Mouse (Mus musculus): Measurements from ENCODE around the gene Prdm5.

Prdm5 gene

GRCm38 (mm10) chr6:65849127-65849526 lies 70.3 kb downstream of the Prdm5 start:
- Histone ChIP-seq H3K4me1 (replicated peaks; ENCODE audit: low read depth, low read length) (peaks cover 7% of the 10 kb centered on the region; the same call in 1 of the 2 replicates), H3K4me3 (replicated peaks; ENCODE audit: low read length) (no peak overlapping the region), H3K36me3 (ENCODE audit: insufficient read depth, low read length) (peaks cover 15% of the 10 kb centered on the region), H3K27me3 (ENCODE audit: insufficient read depth, low read length) (no peaks in the 10 kb centered on the region), H3K9me3 (ENCODE audit: low read length) (no peaks in the 10 kb centered on the region)
- TF ChIP-seq NANOG (IDR thresholded peaks at IDR 0.05; ENCODE audit: borderline replicate concordance, low read length) (no peak), POU5F1 (IDR thresholded peaks at IDR 0.05; ENCODE audit: borderline replicate concordance, low read length) (no peak), CTCF (conservative IDR thresholded peaks at IDR 0.05; ENCODE audit: low read length) (no peak)

- Histone ChIP-seq H3K36me3 (ENCODE audit: insufficient read depth, low read length) (peaks cover 12% of the 10 kb centered on the region), H3K9me3 (ENCODE audit: low read length) (no peaks in the 10 kb centered on the region), H3K27me3 (ENCODE audit: insufficient read depth, low read length) (no peaks in the 10 kb centered on the region), H3K4me1 (replicated peaks; ENCODE audit: low read depth, low read length) (peaks cover 13% of the 10 kb centered on the region), H3K4me3 (replicated peaks; ENCODE audit: low read length) (no peak overlapping the region)
- TF ChIP-seq NANOG (IDR thresholded peaks at IDR 0.05; ENCODE audit: borderline replicate concordance, low read length) (no peak), POU5F1 (IDR thresholded peaks at IDR 0.05; ENCODE audit: borderline replicate concordance, low read length) (no peak), CTCF (conservative IDR thresholded peaks at IDR 0.05; ENCODE audit: low read length) (no peak)
Observed at GRCm38 (mm10) chr6:65849687-65850086, 70.9 kb downstream of the Prdm5 start.

- no peak for TF ChIP-seq NANOG (IDR thresholded peaks at IDR 0.05; ENCODE audit: borderline replicate concordance, low read length)
- Histone ChIP-seq H3K4me3 (replicated peaks; ENCODE audit: low read length) (no peak overlapping the region), H3K36me3 (ENCODE audit: insufficient read depth, low read length) (peaks cover 12% of the 10 kb centered on the region), H3K4me1 (replicated peaks; ENCODE audit: low read depth, low read length) (peaks cover 18% of the 10 kb centered on the region), H3K9me3 (ENCODE audit: low read length) (no peaks in the 10 kb centered on the region), H3K27me3 (ENCODE audit: insufficient read depth, low read length) (no peaks in the 10 kb centered on the region)
Observed at GRCm38 (mm10) chr6:65850221-65850620, 71.4 kb downstream of the Prdm5 start.

GRCm38 (mm10) chr6:65854020-65854419 lies 75.2 kb downstream of the Prdm5 start:
- Histone ChIP-seq H3K36me3 (ENCODE audit: insufficient read depth, low read length) (peaks cover 29% of the 10 kb centered on the region), H3K27me3 (ENCODE audit: insufficient read depth, low read length) (no peaks in the 10 kb centered on the region), H3K4me3 (replicated peaks; ENCODE audit: low read length) (no peak overlapping the region), H3K4me1 (replicated peaks; ENCODE audit: low read depth, low read length) (peaks cover 18% of the 10 kb centered on the region), H3K9me3 (ENCODE audit: low read length) (no peaks in the 10 kb centered on the region)
- TF ChIP-seq CTCF (conservative IDR thresholded peaks at IDR 0.05; ENCODE audit: low read length) (no peak), NANOG (IDR thresholded peaks at IDR 0.05; ENCODE audit: borderline replicate concordance, low read length) (no peak), POU5F1 (IDR thresholded peaks at IDR 0.05; ENCODE audit: borderline replicate concordance, low read length) (no peak)

- no peaks in the 10 kb centered on the region for H3K9me3 ChIP-seq (ENCODE audit: low read length)
- H3K4me3 ChIP-seq (replicated peaks; ENCODE audit: low read length): no peak overlapping the region
- H3K4me1 ChIP-seq (replicated peaks; ENCODE audit: low read depth, low read length): peaks cover 18% of the 10 kb centered on the region
- TF ChIP-seq CTCF (conservative IDR thresholded peaks at IDR 0.05; ENCODE audit: low read length): no peak
- TF ChIP-seq NANOG (IDR thresholded peaks at IDR 0.05; ENCODE audit: borderline replicate concordance, low read length): no peak
- no peak for TF ChIP-seq POU5F1 (IDR thresholded peaks at IDR 0.05; ENCODE audit: borderline replicate concordance, low read length)
- H3K36me3 ChIP-seq (ENCODE audit: insufficient read depth, low read length): peaks cover 32% of the 10 kb centered on the region
- no peaks in the 10 kb centered on the region for H3K27me3 ChIP-seq (ENCODE audit: insufficient read depth, low read length)
Observed at GRCm38 (mm10) chr6:65854585-65854984, 75.8 kb downstream of the Prdm5 start.

- TF ChIP-seq CTCF (conservative IDR thresholded peaks at IDR 0.05; ENCODE audit: low read length) (no peak), POU5F1 (IDR thresholded peaks at IDR 0.05; ENCODE audit: borderline replicate concordance, low read length) (no peak), NANOG (IDR thresholded peaks at IDR 0.05; ENCODE audit: borderline replicate concordance, low read length) (no peak)
- no peaks in the 10 kb centered on the region for H3K9me3 ChIP-seq (ENCODE audit: low read length)
- H3K36me3 ChIP-seq (ENCODE audit: insufficient read depth, low read length): peaks cover 69% of the 10 kb centered on the region
- H3K4me1 ChIP-seq (replicated peaks; ENCODE audit: low read depth, low read length): no peaks in the 10 kb centered on the region
- no peaks in the 10 kb centered on the region for H3K27me3 ChIP-seq (ENCODE audit: insufficient read depth, low read length)
- H3K4me3 ChIP-seq (replicated peaks; ENCODE audit: low read length): no peak overlapping the region
Observed at GRCm38 (mm10) chr6:65860609-65861008, 81.8 kb downstream of the Prdm5 start.

- no peak for TF ChIP-seq POU5F1 (IDR thresholded peaks at IDR 0.05; ENCODE audit: borderline replicate concordance, low read length)
- no peak for TF ChIP-seq CTCF (conservative IDR thresholded peaks at IDR 0.05; ENCODE audit: low read length)
- TF ChIP-seq NANOG (IDR thresholded peaks at IDR 0.05; ENCODE audit: borderline replicate concordance, low read length): no peak
- Histone ChIP-seq H3K4me1 (replicated peaks; ENCODE audit: low read depth, low read length) (no peaks in the 10 kb centered on the region), H3K27me3 (ENCODE audit: insufficient read depth, low read length) (no peaks in the 10 kb centered on the region), H3K9me3 (ENCODE audit: low read length) (no peaks in the 10 kb centered on the region), H3K4me3 (replicated peaks; ENCODE audit: low read length) (no peak overlapping the region), H3K36me3 (ENCODE audit: insufficient read depth, low read length) (peaks cover 54% of the 10 kb centered on the region)
Observed at GRCm38 (mm10) chr6:65862836-65863235, 84.0 kb downstream of the Prdm5 start.

- no peaks in the 10 kb centered on the region for H3K27me3 ChIP-seq (ENCODE audit: insufficient read depth, low read length)
- TF ChIP-seq CTCF (conservative IDR thresholded peaks at IDR 0.05; ENCODE audit: low read length) (no peak), NANOG (IDR thresholded peaks at IDR 0.05; ENCODE audit: borderline replicate concordance, low read length) (no peak), POU5F1 (IDR thresholded peaks at IDR 0.05; ENCODE audit: borderline replicate concordance, low read length) (no peak)
- no peaks in the 10 kb centered on the region for H3K4me1 ChIP-seq (replicated peaks; ENCODE audit: low read depth, low read length)
- H3K4me3 ChIP-seq (replicated peaks; ENCODE audit: low read length): no peak overlapping the region
- H3K36me3 ChIP-seq (ENCODE audit: insufficient read depth, low read length): peaks cover 46% of the 10 kb centered on the region
- H3K9me3 ChIP-seq (ENCODE audit: low read length): no peaks in the 10 kb centered on the region
Observed at GRCm38 (mm10) chr6:65864233-65864632, 85.4 kb downstream of the Prdm5 start.

GRCm38 (mm10) chr6:65864919-65865318 lies 86.1 kb downstream of the Prdm5 start:
- no peak overlapping the region for H3K4me3 ChIP-seq (replicated peaks; ENCODE audit: low read length)

More at GRCm38 (mm10) chr6:65864919-65865318, 86.1 kb downstream of the Prdm5 start:
- Histone ChIP-seq H3K36me3 (ENCODE audit: insufficient read depth, low read length) (peaks cover 42% of the 10 kb centered on the region), H3K4me1 (replicated peaks; ENCODE audit: low read depth, low read length) (no peaks in the 10 kb centered on the region), H3K9me3 (ENCODE audit: low read length) (no peaks in the 10 kb centered on the region), H3K27me3 (ENCODE audit: insufficient read depth, low read length) (no peaks in the 10 kb centered on the region)
- TF ChIP-seq POU5F1 (IDR thresholded peaks at IDR 0.05; ENCODE audit: borderline replicate concordance, low read length): no peak
- no peak for TF ChIP-seq NANOG (IDR thresholded peaks at IDR 0.05; ENCODE audit: borderline replicate concordance, low read length)
- TF ChIP-seq CTCF (conservative IDR thresholded peaks at IDR 0.05; ENCODE audit: low read length): peak; percentile 15
